Mouse (Mus musculus) CH12.LX (cell line): ENCODE data around the gene Fbxw10. TPM values are rescaled to one million over a fixed set of nuclear protein-coding genes. Genes with fewer than 3 reads are reported as not detected.

ENCODE experiments used
- DNase-seq: peaks from one replicate; pipeline ENCODE4 v3.0.0-alpha.2; 2013; ENCODE audit errors: extremely low read depth
- H3K27ac ChIP-seq: 2 replicates; pipeline ENCODE4 v1.5.1; 2012; ENCODE audit warnings: low read depth, mild to moderate bottlenecking, control low read depth, moderate library complexity; ENCODE audit not compliant: insufficient read depth
- H3K27me3 ChIP-seq: replicated peaks from 2 replicates; pipeline ENCODE3; 2012; ENCODE audit warnings: inconsistent platforms
- H3K36me3 ChIP-seq, 2 experiments: replicated peaks in 1 of 2; 2 replicates each; pipeline versions ENCODE3 to v1.6.1; 2012; ENCODE audit warnings: inconsistent platforms in 1 of 2, low read length in 1 of 2, mild to moderate bottlenecking in 1 of 2, mixed read lengths in 1 of 2, moderate library complexity in 1 of 2; ENCODE audit not compliant: control insufficient read depth in 1 of 2, insufficient read depth in 1 of 2
- H3K4me1 ChIP-seq, 2 experiments: 2 replicates each; pipeline ENCODE4 v1.6.1; 2012; ENCODE audit warnings: inconsistent platforms in 1 of 2, moderate library complexity in 1 of 2; ENCODE audit not compliant: insufficient read depth in 2 of 2, control insufficient read depth in 1 of 2
- H3K4me2 ChIP-seq: 2 replicates; pipeline ENCODE4 v1.6.1; 2012; ENCODE audit warnings: low read depth, mild to moderate bottlenecking, control low read depth; ENCODE audit not compliant: poor library complexity, insufficient read depth, severe bottlenecking
- H3K4me3 ChIP-seq, 3 experiments: fragments of 150-350 bp in 1 of 3; sonication (generic) in 1 of 3; replicated peaks in 1 of 3; 2 replicates each; pipeline versions ENCODE3 to v1.5.1; 2011 to 2012; ENCODE audit warnings: low read depth in 2 of 3, low read length in 2 of 3, mild to moderate bottlenecking in 2 of 3, moderate library complexity in 2 of 3, control low read depth in 1 of 3, improper control_type of control experiment in 1 of 3, inconsistent platforms in 1 of 3, mixed read lengths in 1 of 3; ENCODE audit not compliant: poor library complexity in 1 of 3
- H3K79me2 ChIP-seq: replicated peaks from 2 replicates; pipeline ENCODE4 v1.6.1; 2012; ENCODE audit warnings: mild to moderate bottlenecking, moderate library complexity; ENCODE audit not compliant: control insufficient read depth, poor library complexity, insufficient read depth, severe bottlenecking; ENCODE audit errors: extremely low read depth
- H3K9ac ChIP-seq: 2 replicates; pipeline ENCODE4 v1.6.1; 2012; ENCODE audit warnings: low read depth, mild to moderate bottlenecking, control low read depth, moderate library complexity; ENCODE audit not compliant: insufficient read depth
- H3K9me3 ChIP-seq: replicated peaks from 2 replicates; pipeline ENCODE3; 2012; ENCODE audit warnings: low read length, inconsistent platforms, mixed read lengths
- BHLHE40 ChIP-seq: IDR thresholded peaks from 2 replicates; pipeline ENCODE4 v1.6.1; 2011; ENCODE audit warnings: mild to moderate bottlenecking, low read depth, low read length, improper control_type of control experiment
- CHD1 ChIP-seq: IDR thresholded peaks from 2 replicates; pipeline ENCODE4 v1.6.1; 2012; ENCODE audit warnings: low read depth, low read length, improper control_type of control experiment, inconsistent platforms
- CTCF ChIP-seq, 2 experiments: IDR thresholded peaks in 1 of 2; conservative IDR thresholded peaks in 1 of 2; 2 replicates each; pipeline ENCODE4 v1.5.1; 2011 to 2012; ENCODE audit warnings: low read depth in 2 of 2, low read length in 2 of 2, improper control_type of control experiment in 1 of 2, inconsistent platforms in 1 of 2, mild to moderate bottlenecking in 1 of 2, moderate library complexity in 1 of 2
- E2F4 ChIP-seq: IDR thresholded peaks from 2 replicates; pipeline ENCODE4 v1.6.1; 2011; ENCODE audit warnings: low read depth, low read length, improper control_type of control experiment; ENCODE audit not compliant: insufficient replicate concordance
- ELF1 ChIP-seq: IDR thresholded peaks from 2 replicates; pipeline ENCODE4 v1.6.1; 2014; ENCODE audit warnings: low read depth, mild to moderate bottlenecking, inconsistent platforms, low read length, improper control_type of control experiment
- EP300 ChIP-seq: IDR thresholded peaks from 2 replicates; pipeline ENCODE4 v1.6.1; 2011; ENCODE audit warnings: low read length, improper control_type of control experiment
- GABPA ChIP-seq: IDR thresholded peaks from 2 replicates; pipeline ENCODE4 v1.6.1; 2012; ENCODE audit warnings: low read depth, low read length, improper control_type of control experiment, inconsistent platforms; ENCODE audit not compliant: insufficient replicate concordance
- HCFC1 ChIP-seq: IDR thresholded peaks from 2 replicates; pipeline ENCODE4 v1.6.1; 2012; ENCODE audit warnings: low read depth, mild to moderate bottlenecking, inconsistent platforms, low read length, improper control_type of control experiment
- IRF4 ChIP-seq: IDR thresholded peaks from 2 replicates; pipeline ENCODE4 v1.6.1; 2014; ENCODE audit warnings: low read depth, mild to moderate bottlenecking, inconsistent platforms, low read length, improper control_type of control experiment
- JUN ChIP-seq: IDR thresholded peaks from 2 replicates; pipeline ENCODE4 v1.6.1; 2011; ENCODE audit warnings: low read depth, mild to moderate bottlenecking, low read length, improper control_type of control experiment, moderate library complexity; ENCODE audit not compliant: insufficient read depth
- JUND ChIP-seq: conservative IDR thresholded peaks from 2 replicates; pipeline ENCODE4 v1.6.1; 2011; ENCODE audit warnings: low read depth, low read length, improper control_type of control experiment
- KAT2A ChIP-seq: IDR thresholded peaks from 2 replicates; pipeline ENCODE4 v1.6.1; 2012; ENCODE audit warnings: low read length, improper control_type of control experiment, inconsistent platforms; ENCODE audit not compliant: insufficient replicate concordance
- MAZ ChIP-seq: IDR thresholded peaks from 2 replicates; pipeline ENCODE4 v1.6.1; 2012; ENCODE audit warnings: low read depth, mild to moderate bottlenecking, inconsistent platforms, low read length, improper control_type of control experiment, moderate library complexity
- MEF2A ChIP-seq: IDR thresholded peaks from 2 replicates; pipeline ENCODE4 v1.6.1; 2014; ENCODE audit warnings: low read depth, mild to moderate bottlenecking, inconsistent platforms, low read length, improper control_type of control experiment, borderline replicate concordance
- MYC ChIP-seq: IDR thresholded peaks from 2 replicates; pipeline ENCODE4 v1.6.1; 2011; ENCODE audit warnings: low read depth, mild to moderate bottlenecking, improper control_type of control experiment, low read length
- NELFE ChIP-seq: IDR thresholded peaks from 2 replicates; pipeline ENCODE4 v1.6.1; 2011; ENCODE audit warnings: low read depth, low read length, improper control_type of control experiment
- NRF1 ChIP-seq: IDR thresholded peaks from 2 replicates; pipeline ENCODE4 v1.6.1; 2014; ENCODE audit warnings: low read depth, mild to moderate bottlenecking, inconsistent platforms, low read length, improper control_type of control experiment, moderate library complexity
- POLR2A ChIP-seq: IDR thresholded peaks from 2 replicates; pipeline ENCODE4 v1.6.1; 2011; ENCODE audit warnings: low read depth, mild to moderate bottlenecking, improper control_type of control experiment, low read length
- RAD21 ChIP-seq: IDR thresholded peaks from 2 replicates; pipeline ENCODE4 v1.6.1; 2011; ENCODE audit warnings: low read depth, mild to moderate bottlenecking, low read length, improper control_type of control experiment, moderate library complexity
- RCOR1 ChIP-seq: conservative IDR thresholded peaks from 2 replicates; pipeline ENCODE4 v1.6.1; 2012; ENCODE audit warnings: low read depth, mild to moderate bottlenecking, inconsistent platforms, low read length, improper control_type of control experiment
- SIN3A ChIP-seq: IDR thresholded peaks from 2 replicates; pipeline ENCODE4 v1.6.1; 2012; ENCODE audit warnings: low read length, improper control_type of control experiment, inconsistent platforms
- SMC3 ChIP-seq: IDR thresholded peaks from 2 replicates; pipeline ENCODE4 v1.6.1; 2011; ENCODE audit warnings: low read depth, low read length, improper control_type of control experiment
- TCF12 ChIP-seq: IDR thresholded peaks from 2 replicates; pipeline ENCODE4 v1.6.1; 2014; ENCODE audit warnings: low read depth, mild to moderate bottlenecking, inconsistent platforms, low read length, improper control_type of control experiment
- UBTF ChIP-seq: IDR thresholded peaks from 2 replicates; pipeline ENCODE4 v1.6.1; 2012; ENCODE audit warnings: low read depth, mild to moderate bottlenecking, inconsistent platforms, low read length, improper control_type of control experiment, moderate library complexity
- USF1 ChIP-seq: IDR thresholded peaks from 2 replicates; pipeline ENCODE4 v1.6.1; 2014; ENCODE audit warnings: low read depth, mild to moderate bottlenecking, inconsistent platforms, low read length, improper control_type of control experiment
- USF2 ChIP-seq: conservative IDR thresholded peaks from 2 replicates; pipeline ENCODE4 v1.6.1; 2011; ENCODE audit warnings: low read depth, low read length, improper control_type of control experiment
- ZC3H11A ChIP-seq: IDR thresholded peaks from 2 replicates; pipeline ENCODE4 v1.6.1; 2012; ENCODE audit warnings: low read depth, mild to moderate bottlenecking, inconsistent platforms, low read length, improper control_type of control experiment
- ZNF384 ChIP-seq: IDR thresholded peaks from 2 replicates; pipeline ENCODE4 v1.6.1; 2012; ENCODE audit warnings: low read depth, low read length, improper control_type of control experiment, inconsistent platforms
- dilution Hi-C: fragments of 300-500 bp; cut with MboI; formaldehyde crosslinking; loops from 2 replicates; pipeline ENCODE4 v1.14.3; 2020; ENCODE audit warnings: low sequenced_read_pairs; ENCODE audit not compliant: extremely low pct_unique_long_range_greater_than_20kb, extremely low pct_ligation_motif_present
- in situ Hi-C: fragments of 300-500 bp; cut with MboI; formaldehyde crosslinking; loops from 3 replicates; pipeline ENCODE4 v1.14.3; 2019; ENCODE audit warnings: low sequenced_read_pairs, low pct_ligation_motif_present, low pct_unique_long_range_greater_than_20kb, mixed read lengths
- polyA plus RNA-seq: library from polyadenylated mRNA; unstranded; fragments of >175 nt; gene quantifications from 2 replicates; pipeline ENCODE4 v1.2.1, GENCODE M21; 2012; ENCODE audit warnings: low read depth; ENCODE audit not compliant: insufficient read length
- total RNA-seq, 2 experiments: library from RNA; depleted of rRNA; stranded (reverse); fragments of 300-350 nt in 1 of 2; fragments of >200 nt in 1 of 2; gene quantifications; 2 replicates each; pipeline ENCODE4 v1.2.3; 2012 to 2014

Gene Fbxw10
- total and polyA plus RNA-seq, 3 experiments = 0.59 to 1.4 (median 0.78) TPM

DNA sequence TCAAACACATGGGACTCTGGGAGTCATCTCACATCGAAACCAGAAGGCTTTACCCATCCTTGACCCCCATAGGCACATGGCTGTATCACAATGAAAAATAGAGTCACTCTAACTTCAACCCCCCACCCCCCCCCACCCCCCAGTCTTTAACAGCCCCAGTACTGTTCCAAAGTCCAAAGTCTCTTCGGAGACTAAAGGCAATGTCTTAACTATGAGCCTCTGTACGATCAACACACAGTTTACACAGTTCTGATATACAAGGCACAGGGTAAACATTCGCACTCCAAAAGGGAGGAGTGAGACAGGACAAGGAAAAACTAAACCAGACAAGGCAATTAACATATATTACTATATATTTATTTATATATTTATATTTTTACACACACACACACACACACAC, 19.7 kb upstream of the Fbxw10 start:
- Histone ChIP-seq H3K4me2 (no peak overlapping the region), H3K9ac (no peak overlapping the region), H3K36me3 (no peaks in the 10 kb centered on the region), H3K4me3 (no peak overlapping the region), H3K27ac (no peak overlapping the region), H3K4me1 (no peaks in the 10 kb centered on the region; a peak in 1 of 4 replicates), H3K9me3 (no peaks in the 10 kb centered on the region), H3K79me2 (no peaks in the 10 kb centered on the region), H3K27me3 (no peaks in the 10 kb centered on the region)
- no peak for DNase-seq
- TF ChIP-seq POLR2A (no peak), JUN (no peak), JUND (no peak), HCFC1 (no peak), E2F4 (no peak), GABPA (no peak), TCF12 (no peak), UBTF (no peak), RAD21 (no peak), ELF1 (no peak), CTCF (conservative IDR thresholded peaks at IDR 0.05 in 1 of 2, IDR thresholded peaks at IDR 0.05 in 1 of 2; ENCODE audit: low read depth in 2 of 2, low read length in 2 of 2) (no peak), MAZ (no peak), NRF1 (no peak), ZNF384 (no peak), MEF2A (no peak), USF2 (no peak), USF1 (no peak), KAT2A (no peak), RCOR1 (no peak)
- in situ Hi-C loops = no loop called here
- dilution Hi-C loops = no loop called here

DNA sequence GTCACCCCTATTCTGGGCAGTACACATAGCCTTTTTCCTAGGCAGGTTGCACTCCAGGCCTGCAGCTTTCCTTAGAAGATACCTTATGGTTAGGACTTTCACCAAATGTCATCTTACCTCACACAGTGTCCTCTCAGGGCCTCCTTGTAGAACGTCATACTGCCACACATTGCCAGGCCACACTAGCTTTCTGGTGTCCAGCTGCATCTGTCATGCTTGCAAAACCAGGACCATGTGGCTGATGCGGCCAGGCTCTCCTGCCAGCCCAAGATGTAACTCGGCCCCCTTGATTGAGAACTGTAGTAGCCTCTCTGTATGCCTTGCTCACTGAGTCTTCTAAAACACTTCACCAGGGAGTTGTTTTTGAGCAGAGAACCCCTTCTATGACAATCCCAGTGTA, 19.0 kb upstream of the Fbxw10 start:
- in situ Hi-C loops = no loop called here
- no peaks in the 10 kb centered on the region; a peak in 1 of 4 replicates for H3K4me1 ChIP-seq
- no peaks in the 10 kb centered on the region for H3K27me3 ChIP-seq
- TF ChIP-seq RAD21 = no peak
- no peak for TF ChIP-seq USF1
- TF ChIP-seq BHLHE40 = no peak
- TF ChIP-seq ZNF384 = no peak
- no peak for TF ChIP-seq JUN
- no peak for TF ChIP-seq JUND
- TF ChIP-seq IRF4 = no peak
- no peak for TF ChIP-seq MYC
- TF ChIP-seq ZC3H11A = no peak
- TF ChIP-seq EP300 = no peak
- TF ChIP-seq NELFE = no peak
- no peak for TF ChIP-seq CHD1
- no peak for TF ChIP-seq SIN3A
- TF ChIP-seq SMC3 = no peak
- TF ChIP-seq, all 38 proteins: peak for 0
- H3K4me2 ChIP-seq = no peak overlapping the region
- no peak for DNase-seq
- H3K9me3 ChIP-seq = no peaks in the 10 kb centered on the region
- H3K27ac ChIP-seq = no peak overlapping the region
- dilution Hi-C loops = no loop called here
- no peaks in the 10 kb centered on the region for H3K79me2 ChIP-seq
- no peak overlapping the region for H3K4me3 ChIP-seq
- H3K9ac ChIP-seq = no peak overlapping the region
- no peaks in the 10 kb centered on the region for H3K36me3 ChIP-seq
